Mouse (Mus musculus) spleen, adult 2 months (tissue): ENCODE measurements around the gene Lsg1.

Source experiments
- CTCF ChIP-seq: fragments of 200-500 bp; IDR thresholded peaks from 2 replicates; pipeline ENCODE4 v1.5.1; 2011; ENCODE audit warnings: mild to moderate bottlenecking, inconsistent platforms; ENCODE audit not compliant: insufficient read depth, insufficient read length, insufficient replicate concordance; ENCODE audit errors: extremely low read depth
- POLR2A ChIP-seq: fragments of 200-500 bp; IDR thresholded peaks from 2 replicates; pipeline ENCODE4 v1.6.1; 2011; ENCODE audit warnings: low read depth, low read length, inconsistent platforms

- no peak for TF ChIP-seq POLR2A
- no peak for TF ChIP-seq CTCF
Measured at GRCm38 (mm10) chr16:30601946-30602345, 14.6 kb upstream of the Lsg1 start.
